Mouse (Mus musculus): ENCODE measurements around the gene Txndc17.
"Not testable (repeated sequence)": the region's sequence is repeated elsewhere in the genome, so short reads cannot be mapped to it uniquely, and the experiment has no call there.

Txndc17 gene

GRCm38 (mm10) chr11:72207204-72207833 lies at the start of gene Txndc17, which contains the start of gene 4933427D14Rik:
Gene Txndc17, plus strand, starts transcription at chr11:72207547.
Gene 4933427D14Rik, minus strand, starts transcription at chr11:72207459.
- peak; percentile 94 for DNase-seq

- no peak for DNase-seq
Observed at GRCm38 (mm10) chr11:72163198-72163597, 44.1 kb upstream of the Txndc17 start.

- DNase-seq, result no peak
Observed at GRCm38 (mm10) chr11:72169871-72170270, 37.5 kb upstream of the Txndc17 start.

DNA sequence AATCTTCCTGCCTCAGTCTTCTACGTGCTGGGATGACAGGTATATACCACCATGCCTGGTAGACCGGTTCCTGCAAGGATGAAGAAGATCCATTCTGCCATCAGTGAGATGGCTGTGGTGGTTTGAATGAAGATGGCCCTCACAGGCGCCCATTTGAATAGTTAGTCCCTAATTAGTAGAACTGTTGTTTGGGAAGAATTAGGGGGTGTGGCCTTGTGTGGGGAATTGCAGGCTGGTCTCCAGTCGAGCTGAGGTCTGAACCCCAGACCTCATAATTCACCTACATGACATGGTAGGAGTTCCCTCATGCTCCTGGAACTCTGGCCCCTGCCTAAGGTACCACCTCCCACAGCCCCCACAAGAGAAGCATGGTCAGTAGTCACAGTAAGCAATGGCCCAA lies 35.4 kb upstream of the Txndc17 start:
- not testable (repeated sequence) for DNase-seq

GRCm38 (mm10) chr11:72173506-72173905 lies 33.8 kb upstream of the Txndc17 start:
- DNase-seq, result no peak

DNA sequence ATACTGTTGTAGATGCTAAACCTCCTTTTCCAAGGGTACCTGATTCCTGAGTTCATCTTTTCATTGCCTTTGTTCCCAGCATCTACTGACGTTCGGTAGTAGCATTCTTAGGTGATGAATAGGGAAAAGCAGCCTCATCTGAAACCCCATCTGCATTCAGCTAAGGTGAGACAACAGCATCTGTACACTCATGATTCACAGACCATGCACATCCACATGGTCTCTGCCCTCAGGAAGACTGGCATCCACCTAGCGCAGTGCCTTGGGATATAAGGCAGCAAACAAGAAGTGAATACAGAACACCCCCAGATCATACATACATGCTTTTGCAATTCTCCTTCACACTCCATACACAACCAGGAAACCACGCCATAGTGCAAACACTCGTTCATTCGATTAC lies 32.6 kb upstream of the Txndc17 start:
- no peak for DNase-seq

GRCm38 (mm10) chr11:72175966-72176365 lies 31.4 kb upstream of the Txndc17 start:
- no peak for DNase-seq

- DNase-seq, result no peak
Observed at GRCm38 (mm10) chr11:72176553-72176952, 30.8 kb upstream of the Txndc17 start.

DNA sequence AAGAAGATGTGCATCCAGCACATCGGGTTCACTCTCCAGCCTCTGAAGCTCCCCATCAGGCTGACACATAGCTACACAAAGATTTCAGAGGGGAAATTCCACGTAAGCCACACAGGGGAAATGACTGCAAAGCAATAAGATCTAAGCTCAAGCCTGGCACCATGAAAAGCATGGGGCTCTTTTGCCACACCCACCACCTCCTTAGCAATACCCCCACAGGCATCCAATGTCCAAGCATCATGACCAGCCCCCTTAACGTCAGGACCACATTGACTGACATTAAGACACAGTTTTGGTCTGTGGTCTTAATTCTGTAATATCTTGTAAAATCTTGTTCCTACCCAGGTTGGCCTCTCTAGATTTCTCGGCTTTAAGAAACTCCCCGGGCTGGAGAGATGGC lies 26.8 kb upstream of the Txndc17 start:
- DNase-seq, result no peak

DNA sequence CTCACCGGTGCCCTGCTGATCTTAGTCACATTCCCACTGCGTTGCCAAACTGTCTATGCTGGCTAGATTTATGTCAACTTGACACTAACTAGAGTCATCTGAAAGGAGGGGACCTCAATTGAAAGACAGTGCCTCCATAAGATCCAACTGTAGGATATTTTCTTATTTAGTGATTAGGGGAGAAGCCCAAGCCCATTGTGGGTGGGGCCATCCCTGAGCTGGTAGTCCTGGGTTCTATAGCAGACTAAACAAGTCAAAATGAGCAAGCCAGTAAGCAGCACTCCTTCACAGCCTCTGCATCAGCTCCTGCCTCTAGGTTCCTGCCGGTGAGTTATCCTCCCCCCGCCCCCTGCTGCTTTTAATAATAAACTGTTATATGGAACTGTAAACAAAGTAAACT lies 26.2 kb upstream of the Txndc17 start:
- DNase-seq, result no peak

- no peak for DNase-seq
Observed at GRCm38 (mm10) chr11:72184252-72184651, 23.1 kb upstream of the Txndc17 start.

DNA sequence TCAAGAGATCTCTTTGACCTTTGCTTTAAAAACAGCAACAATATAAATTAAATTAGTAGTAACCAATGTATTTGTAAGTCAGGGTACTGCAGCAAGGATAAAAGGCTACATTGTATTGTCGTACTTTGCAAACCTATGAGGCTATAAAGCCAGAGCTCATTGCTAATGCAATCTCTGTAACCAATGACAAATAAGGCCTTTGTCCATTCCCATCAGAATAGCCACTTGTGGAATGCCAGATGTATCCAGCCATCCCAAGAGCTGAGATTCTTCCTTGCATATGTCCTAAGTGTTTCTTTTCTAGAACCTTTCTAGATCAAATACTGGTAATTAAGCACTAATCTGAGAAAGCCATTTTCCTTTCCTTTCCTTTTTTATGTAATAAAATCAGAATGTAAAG lies 16.5 kb upstream of the Txndc17 start:
- DNase-seq, result no peak

GRCm38 (mm10) chr11:72194259-72194658 lies 13.1 kb upstream of the Txndc17 start:
- DNase-seq, result no peak

DNA sequence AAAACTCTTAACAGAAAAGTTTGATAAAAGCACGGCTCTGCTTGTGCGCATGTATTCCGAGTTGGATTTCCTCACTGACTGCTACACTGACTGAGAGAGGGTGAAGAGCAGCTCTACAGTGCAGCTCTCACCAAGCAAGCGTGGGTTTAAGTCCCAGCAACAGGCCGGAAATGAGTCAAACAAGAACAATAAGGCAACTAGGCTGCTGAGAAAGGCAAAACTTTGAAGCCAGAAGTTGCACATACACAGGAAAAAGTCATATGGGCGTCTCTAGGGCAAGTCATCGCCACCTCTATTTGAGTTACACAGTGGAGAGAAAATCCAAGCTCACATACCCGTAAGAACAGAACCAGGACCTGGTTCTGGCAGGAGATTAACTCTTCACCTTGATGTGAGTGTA lies 10.8 kb upstream of the Txndc17 start:
- no peak for DNase-seq

GRCm38 (mm10) chr11:72203440-72203839 lies 3.9 kb upstream of the Txndc17 start:
- no peak for DNase-seq

DNA sequence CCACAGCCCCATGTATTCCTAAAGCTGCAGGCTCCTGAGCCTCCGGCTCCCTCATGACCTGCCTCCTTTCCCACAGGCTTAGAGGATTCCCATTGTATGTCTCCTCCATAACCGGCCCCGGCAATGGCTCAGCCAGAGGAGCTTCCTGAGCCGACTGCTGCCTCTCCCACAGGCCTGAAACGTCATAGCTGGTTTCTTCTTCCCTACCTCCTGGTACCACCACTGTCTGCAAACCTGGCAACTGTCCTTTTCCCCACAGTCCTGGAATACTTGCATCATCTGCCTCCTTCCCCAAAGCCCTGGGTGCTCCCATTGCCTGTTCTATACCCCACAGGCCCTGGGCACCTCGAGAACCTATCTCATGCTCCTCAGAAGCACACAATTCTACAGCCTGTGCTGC lies 2.1 kb upstream of the Txndc17 start:
- DNase-seq, result no peak

- no peak for DNase-seq
Observed at GRCm38 (mm10) chr11:72206341-72207203, 775 bp upstream of the Txndc17 start, which contains the start of gene Gm43951. Gene Gm43951, minus strand, starts transcription at chr11:72206840.

- DNase-seq, result peak; percentile 30
Observed at GRCm38 (mm10) chr11:72207834-72208377, 559 bp downstream of the Txndc17 start.

DNA sequence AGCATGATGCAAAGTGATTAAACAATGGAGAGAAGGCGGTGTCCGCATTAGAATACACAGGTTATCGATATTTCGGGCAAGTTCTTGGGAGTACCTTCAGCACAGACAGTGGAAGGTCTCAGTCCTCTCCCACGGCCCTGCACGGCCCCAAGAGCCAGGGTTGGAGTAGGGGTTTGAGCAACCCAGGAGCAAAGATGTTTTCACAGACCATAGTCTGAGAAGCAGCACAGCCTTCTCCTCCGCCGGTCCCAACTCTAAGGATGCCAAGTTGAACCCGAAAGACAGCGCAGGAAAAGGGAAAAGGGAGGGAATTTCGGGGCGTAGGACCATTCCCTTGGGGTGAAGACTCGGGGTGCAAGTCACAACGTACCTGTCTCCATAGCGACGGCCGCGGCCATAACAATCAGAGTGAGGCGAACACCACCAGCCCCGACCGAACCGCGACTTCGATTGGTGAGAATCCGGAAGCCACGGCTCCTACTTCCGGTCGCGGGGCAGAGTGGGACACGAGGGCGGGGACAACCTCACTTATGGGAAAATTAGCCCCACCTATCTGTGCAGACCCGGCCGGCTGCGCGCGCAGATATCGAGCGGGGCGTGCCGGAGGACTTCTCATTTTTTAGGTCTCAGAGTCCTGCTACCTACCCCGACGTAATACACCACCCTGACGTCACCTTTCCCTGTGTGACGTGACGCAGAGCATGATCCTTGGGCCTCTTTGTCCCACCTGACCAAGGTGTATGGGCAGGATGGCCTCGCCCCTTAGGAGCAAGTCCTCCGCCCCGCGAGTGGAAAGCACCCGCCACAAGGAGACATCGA lies 7.5 kb downstream of the Txndc17 start:
- DNase-seq, result peak; percentile 97

- peak; percentile 87 for DNase-seq
Observed at GRCm38 (mm10) chr11:72215410-72215797, 8.1 kb downstream of the Txndc17 start, which contains the start of gene Med31. Gene Med31, minus strand, starts transcription at chr11:72215592.

DNA sequence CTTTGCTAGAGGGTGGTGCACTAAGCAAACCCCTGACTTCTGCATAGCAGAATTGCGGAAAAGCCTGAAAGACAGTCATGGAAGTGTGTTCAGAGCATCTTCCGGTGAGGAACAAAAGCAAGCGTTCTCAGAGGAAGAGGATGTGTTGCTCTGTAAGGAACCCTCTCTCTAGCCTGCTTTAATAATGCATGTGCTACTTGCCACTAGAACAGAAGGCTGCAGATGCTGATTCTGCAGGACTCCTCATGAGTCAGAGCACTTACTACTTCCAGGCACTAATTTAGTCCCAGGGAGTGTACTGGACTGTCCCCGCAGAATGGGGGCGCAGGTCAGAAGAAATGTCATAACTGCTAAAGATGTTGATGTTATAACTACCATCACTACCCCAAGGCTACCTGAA lies 9.8 kb downstream of the Txndc17 start:
- DNase-seq, result no peak

- DNase-seq, result peak; percentile 82
Observed at GRCm38 (mm10) chr11:72221278-72221677, 13.9 kb downstream of the Txndc17 start.

DNA sequence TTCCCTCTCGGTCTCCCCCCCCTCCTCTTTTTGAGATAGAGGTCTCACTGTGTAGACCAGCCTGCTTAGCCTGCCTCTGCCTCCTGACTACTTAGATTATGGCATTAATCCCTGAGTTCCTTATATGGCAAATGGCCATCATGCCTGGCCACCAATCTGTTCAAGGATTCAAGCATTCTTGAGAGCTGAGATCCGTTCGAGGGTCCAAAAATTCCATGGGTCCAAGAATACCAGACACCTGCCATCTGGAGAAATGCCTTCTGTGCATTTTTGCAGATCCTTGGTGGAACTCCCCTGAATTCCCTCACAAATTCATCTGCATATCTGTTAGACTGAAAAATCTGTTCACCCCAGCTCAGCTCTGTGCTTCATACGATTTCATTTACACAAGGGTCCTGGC lies 16.1 kb downstream of the Txndc17 start:
- DNase-seq, result no peak
